Comparison of ENCODE assay signal across 27 mouse cellular contexts in genomic region chr11:54731367-54731766, GRCm38 (mm10). TPM values are rescaled to one million over a fixed set of nuclear protein-coding genes. Genes with fewer than 3 reads are reported as not detected.
A peak's percentile ranks its signal among the peaks of the same experiment; 100 is the strongest.
DNase-seq lines count a peak whose midpoint lies in the region; ATAC-seq and TF ChIP-seq lines count a peak whose summit lies in the region.
"Had no signal": no experiment of that assay in that cellular context is flagged by ENCODE, and none has a peak within 500 bp of the region (broad histone marks: within the 10 kb centered on the region; RNA-seq: fewer than 3 reads in every experiment).

No protein-coding gene starts in this region.

- H3K27me3 ChIP-seq in liver, adult 2 months (ENCODE audit: control insufficient read depth, insufficient read depth, low read length): no peaks in the 10 kb centered on the region
- H3K27me3 ChIP-seq in liver, embryonic 12.5 days (replicated peaks): no peaks in the 10 kb centered on the region
- H3K27me3 ChIP-seq in liver, postnatal 0 days (ENCODE audit: insufficient read depth, low read length): no peaks in the 10 kb centered on the region
- no peaks in the 10 kb centered on the region for H3K27me3 ChIP-seq in liver, embryonic 11.5 days (replicated peaks; ENCODE audit: control insufficient read depth, insufficient read depth, low read length)
- H3K27me3 ChIP-seq: embryonic facial prominence, embryonic 12.5 days; forebrain, embryonic 12.5 days; Patski had no signal

- H3K4me2 ChIP-seq in liver, embryonic 12.5 days: no peak overlapping the region
- H3K4me2 ChIP-seq in liver, postnatal 0 days (ENCODE audit: low read depth, low read length): no peak overlapping the region
- no peak overlapping the region for H3K4me2 ChIP-seq in liver, embryonic 11.5 days
- H3K4me2 ChIP-seq: embryonic facial prominence, embryonic 12.5 days; forebrain, embryonic 12.5 days had no signal

- H3K4me3 ChIP-seq in liver, adult 2 months (ENCODE audit: insufficient read depth, low read depth, low read length): no peak overlapping the region
- H3K4me3 ChIP-seq in liver, embryonic 12.5 days: no peak overlapping the region
- no peak overlapping the region for H3K4me3 ChIP-seq in liver, postnatal 0 days (ENCODE audit: low read depth, low read length)
- no peak overlapping the region for H3K4me3 ChIP-seq in liver, embryonic 11.5 days (ENCODE audit: low read depth, low read length)
- H3K4me3 ChIP-seq: embryonic facial prominence, embryonic 10.5 days; embryonic facial prominence, embryonic 12.5 days; erythroblast, embryonic 14.5 days; forebrain, embryonic 10.5 days; forebrain, embryonic 12.5 days had no signal

- no peaks in the 10 kb centered on the region for H3K79me2 ChIP-seq in liver, adult 2 months (ENCODE audit: control insufficient read depth, insufficient read depth, low read length)

- 23% methylated on average over 7 of the region's 7 CpGs for WGBS in liver, adult 2 months
- WGBS in liver, embryonic 12.5 days (ENCODE audit: insufficient replicate concordance): 66% methylated on average over 7 of the region's 7 CpGs
- WGBS in liver, postnatal 0 days (ENCODE audit: insufficient replicate concordance): 54% methylated on average over 7 of the region's 7 CpGs
- 65% methylated on average over 7 of the region's 7 CpGs for WGBS in liver, embryonic 11.5 days

- peak; percentile 61 for DNase-seq in heart, adult 11 months
- no peak for DNase-seq in heart, adult 8-10 months (ENCODE audit: low spot score)
- peak; percentile 79 for DNase-seq in liver, adult 2 months (ENCODE audit: extremely low read depth, low read depth, low spot score)
- no peak for DNase-seq in liver, postnatal 0 days
- no peak for DNase-seq in liver, embryonic 11.5 days (ENCODE audit: low spot score)
- DNase-seq in urinary bladder, adult 18-20 months (ENCODE audit: low spot score in 2 of 2): no peak
- DNase-seq: adrenal gland, adult 8-10 months; adrenal gland, postnatal 14 days; adrenal gland, postnatal 36 days; B cell, adult 2 months; cerebellum, adult 11-12 months; cerebellum, adult 2 months; cerebellum, adult 9-10 months; cerebellum, postnatal 10 days; cerebellum, postnatal 25 days had no signal

- H3K36me3 ChIP-seq in liver, adult 2 months (ENCODE audit: control insufficient read depth, insufficient read depth, low read length): no peaks in the 10 kb centered on the region
- H3K36me3 ChIP-seq in liver, embryonic 12.5 days: peaks cover 3% of the 10 kb centered on the region; the same call in 1 of the 2 replicates
- peaks cover 13% of the 10 kb centered on the region for H3K36me3 ChIP-seq in liver, postnatal 0 days (replicated peaks; ENCODE audit: insufficient read depth, low read length)
- H3K36me3 ChIP-seq in liver, embryonic 11.5 days (ENCODE audit: control insufficient read depth, insufficient read depth, low read length): peaks cover 2% of the 10 kb centered on the region

- H3K4me1 ChIP-seq in liver, adult 2 months (ENCODE audit: control insufficient read depth, insufficient read depth, low read length): peaks cover 7% of the 10 kb centered on the region
- H3K4me1 ChIP-seq in liver, embryonic 12.5 days: peaks cover 11% of the 10 kb centered on the region
- peaks cover 5% of the 10 kb centered on the region for H3K4me1 ChIP-seq in liver, postnatal 0 days (ENCODE audit: insufficient read depth)
- no peaks in the 10 kb centered on the region for H3K4me1 ChIP-seq in liver, embryonic 11.5 days (replicated peaks; ENCODE audit: control insufficient read depth, insufficient read depth, low read length)
- H3K4me1 ChIP-seq: embryonic facial prominence, embryonic 10.5 days; embryonic facial prominence, embryonic 12.5 days; forebrain, embryonic 10.5 days; forebrain, embryonic 12.5 days had no signal

- H3K9me3 ChIP-seq in liver, embryonic 12.5 days (replicated peaks): no peaks in the 10 kb centered on the region
- no peaks in the 10 kb centered on the region for H3K9me3 ChIP-seq in liver, postnatal 0 days (ENCODE audit: low read length)
- H3K9me3 ChIP-seq in liver, embryonic 11.5 days (ENCODE audit: control insufficient read depth, low read length): no peaks in the 10 kb centered on the region
- H3K9me3 ChIP-seq: embryonic facial prominence, embryonic 10.5 days; embryonic facial prominence, embryonic 12.5 days; forebrain, embryonic 10.5 days; forebrain, embryonic 12.5 days had no signal

- no peak for TF ChIP-seq POLR2A in liver, adult 2 months (IDR thresholded peaks at IDR 0.05; ENCODE audit: extremely low read depth, insufficient read depth, low read length)

- H3K27ac ChIP-seq in liver, adult 2 months (replicated peaks; ENCODE audit: insufficient read depth, low read depth, low read length): peak overlapping the region; percentile 55; the same call in 1 of the 2 replicates
- H3K27ac ChIP-seq in liver, embryonic 12.5 days: no peak overlapping the region
- no peak overlapping the region for H3K27ac ChIP-seq in liver, postnatal 0 days (ENCODE audit: low read depth)
- H3K27ac ChIP-seq in liver, embryonic 11.5 days (ENCODE audit: low read depth, low read length): no peak overlapping the region
- H3K27ac ChIP-seq: embryonic facial prominence, embryonic 10.5 days; embryonic facial prominence, embryonic 12.5 days; forebrain, embryonic 10.5 days; forebrain, embryonic 12.5 days had no signal

- H3K9ac ChIP-seq in liver, adult 2 months (ENCODE audit: low read depth, low read length): no peak overlapping the region
- H3K9ac ChIP-seq in liver, embryonic 12.5 days: no peak overlapping the region
- no peak overlapping the region for H3K9ac ChIP-seq in liver, postnatal 0 days (replicated peaks)
- H3K9ac ChIP-seq in liver, embryonic 11.5 days (ENCODE audit: low read depth, low read length): no peak overlapping the region
- H3K9ac ChIP-seq: embryonic facial prominence, embryonic 12.5 days; forebrain, embryonic 12.5 days had no signal

- TF ChIP-seq CTCF in liver, adult 2 months (IDR thresholded peaks at IDR 0.05; ENCODE audit: low read depth, low read length): no peak
- no peak for TF ChIP-seq CTCF in liver, postnatal 0 days (IDR thresholded peaks at IDR 0.05; ENCODE audit: low read depth)

- TF ChIP-seq EP300 in liver, postnatal 0 days (IDR thresholded peaks at IDR 0.05; ENCODE audit: low read depth): no peak

- ATAC-seq in liver, embryonic 12.5 days: no peak
- peak; percentile 62 for ATAC-seq in liver, postnatal 0 days
- ATAC-seq in liver, embryonic 11.5 days (replicated peaks; ENCODE audit: low FRiP score): no peak
- ATAC-seq in erythroblast, adult 5-6 weeks (replicated peaks; ENCODE audit: low FRiP score, poor library complexity, severe bottlenecking): 0 out of 2 replicates have a peak, but pooled peaks have one; percentile 53
- ATAC-seq: activated CD4-positive, CD25-positive, alpha-beta regulatory T cell, adult 4 months; CD4-positive, CD25-positive, alpha-beta regulatory T cell, adult 4 months; forebrain, embryonic 14.5 days; forebrain, embryonic 16.5 days; Patski had no signal

RNA-seq across cellular contexts. Expression of gene Cdc42se2, which starts 56.1 kb away (rescaled TPM):
- 10 to 100 TPM; 20.1 to 22.6 (median 21.7) TPM for total RNA-seq in heart, adult 8-10 months (2022)
- 9.2 and 9.3 TPM in 2 replicates for total RNA-seq in liver, adult 2 months (2014; rRNA removed)
- polyA plus RNA-seq in liver, adult 2 months (2012; rRNA removed): 7.4 and 8.0 TPM in 2 replicates
- polyA plus RNA-seq in liver, embryonic 12.5 days (2016; fragmentation: Nextera tagmentation; extraction: Ambion mirVana): 28.0 and 28.5 TPM in 2 replicates
- polyA plus RNA-seq in liver, postnatal 0 days (2015; fragmentation: Nextera tagmentation; extraction: Ambion mirVana): 13.7 and 15.4 TPM in 2 replicates
- polyA plus RNA-seq in liver, embryonic 11.5 days (2014; fragmentation: Nextera tagmentation; extraction: Ambion mirVana): 43.2 and 49.9 TPM in 2 replicates
- 7.9 and 22.7 TPM in 2 replicates for total RNA-seq in erythroblast, adult 5-6 weeks (2015; ENCODE audit: low replicate concordance)
- total RNA-seq in erythroblast, adult 5-6 weeks (2017; ENCODE audit: low replicate concordance): 14.9 and 16.5 TPM in 2 replicates

Comparison
In these comparisons a context has a peak if more than half of its experiments do, and no peak if none do; other contexts are left out.
1. DNase-seq: peak in heart, adult 11 months (single experiment) and liver, adult 2 months (single experiment); none in heart, adult 8-10 months (single experiment), liver, postnatal 0 days (single experiment), liver, embryonic 11.5 days (single experiment) and urinary bladder, adult 18-20 months (0 of 2).
2. ATAC-seq: peak in liver, postnatal 0 days (single experiment) and erythroblast, adult 5-6 weeks (single experiment); none in liver, embryonic 12.5 days (single experiment) and liver, embryonic 11.5 days (single experiment).